Mouse (Mus musculus) stomach, postnatal 0 days (tissue): ENCODE measurements at regions not wholly inside any gene's neighbourhood (a gene's known extent, or its start where the extent isn't known, plus 50 kb on each side); places are given as distances from the start of the nearest gene placed in this dataset.
A peak's percentile ranks its signal among the peaks of the same experiment; 100 is the strongest.

Experiments
- ATAC-seq: fragments of 200-750 bp; cut with Nextera tagmentation; 2 replicates; pipeline ENCODE4 v1.8.0; 2017; ENCODE audit not compliant: low FRiP score, low TSS enrichment
- DNase-seq: peaks from one replicate; pipeline ENCODE4 v3.0.0-alpha.2; 2016; ENCODE audit warnings: low spot score
- H3K27ac ChIP-seq: fragments of 300-500 bp; sonication (generic); replicated peaks from 2 replicates; pipeline ENCODE4 v1.5.1; 2014; ENCODE audit warnings: mild to moderate bottlenecking, control low read depth
- H3K27me3 ChIP-seq: fragments of 300-500 bp; sonication (generic); 2 replicates; pipeline ENCODE4 v1.6.1; 2014; ENCODE audit warnings: low read length; ENCODE audit not compliant: control insufficient read depth, insufficient read depth
- H3K36me3 ChIP-seq: fragments of 300-500 bp; sonication (generic); 2 replicates; pipeline ENCODE4 v1.6.1; 2014; ENCODE audit warnings: low read length, mixed read lengths; ENCODE audit not compliant: control insufficient read depth, insufficient read depth
- H3K4me1 ChIP-seq: fragments of 300-500 bp; sonication (generic); replicated peaks from 2 replicates; pipeline ENCODE4 v1.6.1; 2014; ENCODE audit warnings: antibody characterized with exemption; ENCODE audit not compliant: control insufficient read depth, insufficient read depth
- H3K4me2 ChIP-seq: fragments of 300-500 bp; sonication (generic); replicated peaks from 2 replicates; pipeline ENCODE4 v1.6.1; 2014; ENCODE audit warnings: low read depth, mild to moderate bottlenecking, control low read depth, moderate library complexity
- H3K4me3 ChIP-seq: fragments of 300-500 bp; sonication (generic); 2 replicates; pipeline ENCODE4 v1.5.1; 2014; ENCODE audit warnings: low read depth, low read length, control low read depth
- H3K9ac ChIP-seq: fragments of 300-500 bp; sonication (generic); 2 replicates; pipeline ENCODE4 v1.6.1; 2014; ENCODE audit warnings: mild to moderate bottlenecking, low read length, control low read depth, mixed read lengths
- H3K9me3 ChIP-seq: fragments of 300-500 bp; sonication (generic); 2 replicates; pipeline ENCODE4 v1.6.1; 2016; ENCODE audit warnings: low read length; ENCODE audit not compliant: control insufficient read depth
- CTCF ChIP-seq: IDR thresholded peaks from 2 replicates; pipeline ENCODE4 v1.5.1; 2016; ENCODE audit warnings: antibody characterized with exemption, low read depth, mild to moderate bottlenecking, moderate library complexity
- EP300 ChIP-seq: optimal IDR thresholded peaks from 2 replicates; pipeline ENCODE3; 2016; ENCODE audit warnings: antibody characterized with exemption
- WGBS: fragments of 180-500 bp; shearing (Covaris S2); extraction: QIAGEN DNeasy Blood & Tissue Kit; methylation state at CpG from one replicate; pipeline ENCODE4 v1.1.7; 2014; 5-methylcytosine and 5-hydroxymethylcytosine counted together

DNA sequence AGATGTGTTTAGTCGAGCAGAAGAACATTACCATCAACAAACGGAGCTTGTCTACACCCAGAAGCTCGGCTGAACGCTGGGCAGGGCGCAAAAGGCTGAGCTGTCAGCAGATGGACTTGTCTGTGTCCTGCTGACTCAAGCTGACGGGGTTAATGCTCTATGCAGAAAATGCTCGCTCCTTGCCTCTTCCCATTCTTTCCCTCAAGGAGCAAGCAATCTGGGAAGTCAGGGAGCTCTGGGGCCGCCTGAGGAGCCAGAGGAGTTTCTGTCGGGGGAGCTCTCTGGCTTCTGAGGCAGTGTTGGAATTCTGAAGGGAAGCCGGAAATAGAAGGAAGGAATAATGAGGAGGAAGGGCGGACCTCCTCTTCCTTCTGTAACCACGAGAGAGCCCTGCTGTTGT is 289.3 kb upstream of the G2e3 start:
- H3K9me3 ChIP-seq = no peaks in the 10 kb centered on the region
- peak overlapping the region; percentile 23; the same call in 1 of the 2 replicates for H3K9ac ChIP-seq
- H3K4me2 ChIP-seq = peak overlapping the region; percentile 27
- DNase-seq (no peak), ATAC-seq (no peak)
- peak overlapping the region; percentile 53; the same call in 1 of the 2 replicates for H3K27ac ChIP-seq
- TF ChIP-seq EP300 (no peak), CTCF (no peak)
- WGBS = 24% methylated on average over 12 of the region's 12 CpGs
- no peak overlapping the region for H3K4me3 ChIP-seq
- no peaks in the 10 kb centered on the region for H3K27me3 ChIP-seq
- no peaks in the 10 kb centered on the region for H3K4me1 ChIP-seq
- H3K36me3 ChIP-seq = no peaks in the 10 kb centered on the region

- Histone ChIP-seq H3K9me3 (no peaks in the 10 kb centered on the region), H3K36me3 (no peaks in the 10 kb centered on the region), H3K27ac (no peak overlapping the region; the same call in 1 of the 2 replicates), H3K9ac (no peak overlapping the region), H3K4me2 (0 out of 2 replicates have a peak overlapping the region, but pooled peaks have one; percentile 27), H3K4me3 (no peak overlapping the region), H3K4me1 (no peaks in the 10 kb centered on the region), H3K27me3 (no peaks in the 10 kb centered on the region)
- DNase-seq = no peak
- 66% methylated on average over 10 of the region's 10 CpGs for WGBS
- TF ChIP-seq CTCF (no peak), EP300 (no peak)
- ATAC-seq = no peak
These were observed 289.8 kb upstream of the G2e3 start for GRCm38 (mm10) chr12:51058104-51058503.

DNA sequence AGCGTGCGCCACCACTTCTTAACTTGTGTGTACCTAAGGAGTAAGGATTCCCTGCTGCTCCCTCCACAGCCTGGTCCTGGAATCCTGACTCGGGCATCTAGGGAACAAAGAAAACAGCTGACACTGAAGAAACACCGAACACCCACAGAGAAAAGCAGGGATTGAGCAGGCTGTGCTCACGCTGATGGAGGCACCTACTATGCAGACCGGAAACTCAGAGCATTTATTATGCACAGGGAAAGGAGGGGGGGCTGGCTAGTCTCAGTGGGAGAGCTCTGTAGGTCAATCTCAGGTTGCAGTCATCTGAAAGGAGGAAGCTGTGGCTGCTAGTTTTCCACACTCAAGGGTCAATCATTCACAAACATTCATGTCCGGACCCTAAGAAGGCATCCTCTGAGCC is 300.7 kb upstream of the G2e3 start:
- H3K9ac ChIP-seq = no peak overlapping the region
- H3K27ac ChIP-seq = no peak overlapping the region
- H3K9me3 ChIP-seq = no peaks in the 10 kb centered on the region
- H3K4me2 ChIP-seq = no peak overlapping the region
- H3K36me3 ChIP-seq = no peaks in the 10 kb centered on the region
- DNase-seq (no peak), ATAC-seq (no peak)
- H3K4me3 ChIP-seq = no peak overlapping the region
- no peaks in the 10 kb centered on the region for H3K4me1 ChIP-seq
- 78% methylated on average over 7 of the region's 7 CpGs for WGBS
- TF ChIP-seq CTCF (no peak), EP300 (no peak)
- no peaks in the 10 kb centered on the region for H3K27me3 ChIP-seq

DNA sequence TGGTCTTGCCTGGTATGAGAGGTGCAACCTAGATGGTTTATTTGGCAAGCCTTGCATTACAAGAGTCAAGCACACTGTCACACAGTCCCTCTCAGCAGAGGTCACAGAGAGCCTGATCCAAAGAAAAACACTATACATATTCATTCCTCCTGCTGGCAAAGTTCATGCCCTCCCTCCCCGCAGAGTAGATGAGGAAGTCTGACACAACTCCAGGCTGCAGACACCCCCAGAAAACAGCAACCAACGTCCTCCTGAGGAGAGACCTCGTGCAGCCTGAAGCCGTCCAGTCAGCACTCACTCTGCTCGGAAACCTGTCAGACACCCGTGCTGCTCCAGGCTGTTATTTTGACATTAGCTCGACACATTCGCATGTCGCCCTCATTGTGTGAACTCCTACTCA is 302.4 kb upstream of the G2e3 start:
- Histone ChIP-seq H3K4me3 (no peak overlapping the region), H3K9me3 (no peaks in the 10 kb centered on the region), H3K9ac (no peak overlapping the region), H3K4me2 (no peak overlapping the region), H3K36me3 (no peaks in the 10 kb centered on the region), H3K4me1 (no peaks in the 10 kb centered on the region), H3K27me3 (no peaks in the 10 kb centered on the region), H3K27ac (0 out of 2 replicates have a peak overlapping the region, but pooled peaks have one; percentile 30)
- WGBS = 29% methylated on average over 9 of the region's 9 CpGs
- DNase-seq (no peak), ATAC-seq (no peak)
- TF ChIP-seq CTCF (no peak), EP300 (no peak)

- WGBS = 9% methylated on average over 1 of the region's 1 CpGs
- Histone ChIP-seq H3K4me3 (no peak overlapping the region), H3K36me3 (no peaks in the 10 kb centered on the region), H3K9me3 (no peaks in the 10 kb centered on the region), H3K27ac (0 out of 2 replicates have a peak overlapping the region, but pooled peaks have one; percentile 30), H3K4me2 (no peak overlapping the region), H3K27me3 (no peaks in the 10 kb centered on the region), H3K9ac (no peak overlapping the region), H3K4me1 (no peaks in the 10 kb centered on the region)
- ATAC-seq (peak; percentile 54; the same call in 1 of the 2 replicates), DNase-seq (peak; percentile 55)
- no peak for TF ChIP-seq EP300
- no peak for TF ChIP-seq CTCF
These were observed 302.8 kb upstream of the G2e3 start for GRCm38 (mm10) chr12:51045020-51045419.

DNA sequence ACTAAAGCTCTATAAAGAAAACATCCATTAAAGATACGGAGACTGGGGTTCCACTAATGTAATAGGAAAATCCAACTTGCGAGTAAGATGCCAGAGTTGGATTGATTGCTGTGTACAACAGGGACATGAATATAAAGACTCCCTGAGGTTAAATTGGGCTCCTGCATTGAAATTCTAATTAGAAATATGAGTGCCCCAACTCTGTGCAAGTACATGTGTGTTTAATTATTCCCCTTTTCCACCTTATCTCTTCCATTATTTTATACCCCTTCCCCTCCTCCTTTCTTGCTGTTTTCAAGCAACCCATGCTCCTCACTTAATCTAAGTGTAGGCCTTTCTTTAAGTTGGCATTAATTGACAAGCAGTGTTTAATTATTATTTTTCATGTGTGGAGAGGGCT is 315.7 kb upstream of the G2e3 start:
- DNase-seq = no peak
- TF ChIP-seq EP300 (no peak), CTCF (no peak)
- no peaks in the 10 kb centered on the region for H3K4me1 ChIP-seq
- ATAC-seq = no peak
- no peak overlapping the region for H3K4me2 ChIP-seq
- no peak overlapping the region for H3K27ac ChIP-seq
- no peaks in the 10 kb centered on the region for H3K9me3 ChIP-seq
- H3K4me3 ChIP-seq = no peak overlapping the region
- no peaks in the 10 kb centered on the region for H3K36me3 ChIP-seq
- no peaks in the 10 kb centered on the region for H3K27me3 ChIP-seq
- 88% methylated on average over 2 of the region's 2 CpGs for WGBS
- H3K9ac ChIP-seq = no peak overlapping the region
